Mouse (Mus musculus): ENCODE measurements around the gene Otop1.
A peak's percentile ranks its signal among the peaks of the same experiment; 100 is the strongest.

The Otop1 gene

GRCm38 (mm10) chr5:38301761-38302411, 26.1 kb downstream of the Otop1 start:
- DNase-seq (ENCODE audit: low read depth, low spot score) = no peak

- no peak for DNase-seq (ENCODE audit: low read depth, low spot score)
These were observed 26.9 kb downstream of the Otop1 start for GRCm38 (mm10) chr5:38302651-38303050.

GRCm38 (mm10) chr5:38305241-38305640, 29.5 kb downstream of the Otop1 start:
- DNase-seq (ENCODE audit: low read depth, low spot score) = no peak

- DNase-seq (ENCODE audit: low read depth, low spot score) = peak; percentile 68
These were observed 31.7 kb downstream of the Otop1 start for GRCm38 (mm10) chr5:38307255-38308101.

- no peak for DNase-seq (ENCODE audit: low read depth, low spot score)
These were observed 33.1 kb downstream of the Otop1 start for GRCm38 (mm10) chr5:38308873-38309272.

GRCm38 (mm10) chr5:38309795-38310194, 34.0 kb downstream of the Otop1 start:
- DNase-seq (ENCODE audit: low read depth, low spot score) = no peak

GRCm38 (mm10) chr5:38318966-38319786, 43.4 kb downstream of the Otop1 start, which contains the start of gene Drd5:
Drd5 (plus strand) TSS chr5:38319367.
- no peak for DNase-seq (ENCODE audit: low read depth, low spot score)

GRCm38 (mm10) chr5:38333381-38333780, 57.6 kb downstream of the Otop1 start:
- no peak for DNase-seq (ENCODE audit: low read depth, low spot score)

GRCm38 (mm10) chr5:38334582-38334981, 58.8 kb downstream of the Otop1 start:
- DNase-seq (ENCODE audit: low read depth, low spot score) = no peak

- DNase-seq (ENCODE audit: low read depth, low spot score) = no peak
These were observed 67.3 kb downstream of the Otop1 start for GRCm38 (mm10) chr5:38343101-38343500.

- peak; percentile 14 for DNase-seq (ENCODE audit: low read depth, low spot score)
These were observed 71.1 kb downstream of the Otop1 start for GRCm38 (mm10) chr5:38346646-38347432.

GRCm38 (mm10) chr5:38350351-38350929, 74.7 kb downstream of the Otop1 start:
- no peak for DNase-seq (ENCODE audit: low read depth, low spot score)

Measured in WW6 (cell line).